Mouse (Mus musculus) CH12.LX (cell line): ENCODE data around the gene Gjd3. TPM values are rescaled to one million over a fixed set of nuclear protein-coding genes. Genes with fewer than 3 reads are reported as not detected.
A peak's percentile ranks its signal among the peaks of the same experiment; 100 is the strongest.

Source experiments
- DNase-seq: peaks from one replicate; pipeline ENCODE4 v3.0.0-alpha.2; 2013; ENCODE audit errors: extremely low read depth
- H3K27ac ChIP-seq: 2 replicates; pipeline ENCODE4 v1.5.1; 2012; ENCODE audit warnings: low read depth, mild to moderate bottlenecking, control low read depth, moderate library complexity; ENCODE audit not compliant: insufficient read depth
- H3K27me3 ChIP-seq: replicated peaks from 2 replicates; pipeline ENCODE3; 2012; ENCODE audit warnings: inconsistent platforms
- H3K36me3 ChIP-seq, 2 experiments: replicated peaks in 1 of 2; 2 replicates each; pipeline versions ENCODE3 to v1.6.1; 2012; ENCODE audit warnings: inconsistent platforms in 1 of 2, low read length in 1 of 2, mild to moderate bottlenecking in 1 of 2, mixed read lengths in 1 of 2, moderate library complexity in 1 of 2; ENCODE audit not compliant: control insufficient read depth in 1 of 2, insufficient read depth in 1 of 2
- H3K4me1 ChIP-seq, 2 experiments: 2 replicates each; pipeline ENCODE4 v1.6.1; 2012; ENCODE audit warnings: inconsistent platforms in 1 of 2, moderate library complexity in 1 of 2; ENCODE audit not compliant: insufficient read depth in 2 of 2, control insufficient read depth in 1 of 2
- H3K4me2 ChIP-seq: 2 replicates; pipeline ENCODE4 v1.6.1; 2012; ENCODE audit warnings: low read depth, mild to moderate bottlenecking, control low read depth; ENCODE audit not compliant: poor library complexity, insufficient read depth, severe bottlenecking
- H3K4me3 ChIP-seq, 3 experiments: fragments of 150-350 bp in 1 of 3; sonication (generic) in 1 of 3; replicated peaks in 1 of 3; 2 replicates each; pipeline versions ENCODE3 to v1.5.1; 2011 to 2012; ENCODE audit warnings: low read depth in 2 of 3, low read length in 2 of 3, mild to moderate bottlenecking in 2 of 3, moderate library complexity in 2 of 3, control low read depth in 1 of 3, improper control_type of control experiment in 1 of 3, inconsistent platforms in 1 of 3, mixed read lengths in 1 of 3; ENCODE audit not compliant: poor library complexity in 1 of 3
- H3K79me2 ChIP-seq: replicated peaks from 2 replicates; pipeline ENCODE4 v1.6.1; 2012; ENCODE audit warnings: mild to moderate bottlenecking, moderate library complexity; ENCODE audit not compliant: control insufficient read depth, poor library complexity, insufficient read depth, severe bottlenecking; ENCODE audit errors: extremely low read depth
- H3K9ac ChIP-seq: 2 replicates; pipeline ENCODE4 v1.6.1; 2012; ENCODE audit warnings: low read depth, mild to moderate bottlenecking, control low read depth, moderate library complexity; ENCODE audit not compliant: insufficient read depth
- H3K9me3 ChIP-seq: replicated peaks from 2 replicates; pipeline ENCODE3; 2012; ENCODE audit warnings: low read length, inconsistent platforms, mixed read lengths
- CHD1 ChIP-seq: IDR thresholded peaks from 2 replicates; pipeline ENCODE4 v1.6.1; 2012; ENCODE audit warnings: low read depth, low read length, improper control_type of control experiment, inconsistent platforms
- CHD2 ChIP-seq: IDR thresholded peaks from 2 replicates; pipeline ENCODE4 v1.6.1; 2011; ENCODE audit warnings: low read length, improper control_type of control experiment
- ELF1 ChIP-seq: IDR thresholded peaks from 2 replicates; pipeline ENCODE4 v1.6.1; 2014; ENCODE audit warnings: low read depth, mild to moderate bottlenecking, inconsistent platforms, low read length, improper control_type of control experiment
- EP300 ChIP-seq: IDR thresholded peaks from 2 replicates; pipeline ENCODE4 v1.6.1; 2011; ENCODE audit warnings: low read length, improper control_type of control experiment
- ETS1 ChIP-seq: conservative IDR thresholded peaks from 2 replicates; pipeline ENCODE4 v1.6.1; 2012; ENCODE audit warnings: low read depth, mild to moderate bottlenecking, inconsistent platforms, low read length, improper control_type of control experiment, moderate library complexity
- MAFK ChIP-seq: IDR thresholded peaks from 2 replicates; pipeline ENCODE4 v1.6.1; 2011; ENCODE audit warnings: low read length, improper control_type of control experiment; ENCODE audit not compliant: insufficient replicate concordance
- MAX ChIP-seq: IDR thresholded peaks from 2 replicates; pipeline ENCODE4 v1.6.1; 2011; ENCODE audit warnings: low read length, improper control_type of control experiment
- MAZ ChIP-seq: IDR thresholded peaks from 2 replicates; pipeline ENCODE4 v1.6.1; 2012; ENCODE audit warnings: low read depth, mild to moderate bottlenecking, inconsistent platforms, low read length, improper control_type of control experiment, moderate library complexity
- MXI1 ChIP-seq: IDR thresholded peaks from 2 replicates; pipeline ENCODE4 v1.6.1; 2011; ENCODE audit warnings: mild to moderate bottlenecking, low read depth, low read length, improper control_type of control experiment
- MYC ChIP-seq: IDR thresholded peaks from 2 replicates; pipeline ENCODE4 v1.6.1; 2011; ENCODE audit warnings: low read depth, mild to moderate bottlenecking, improper control_type of control experiment, low read length
- NRF1 ChIP-seq: IDR thresholded peaks from 2 replicates; pipeline ENCODE4 v1.6.1; 2014; ENCODE audit warnings: low read depth, mild to moderate bottlenecking, inconsistent platforms, low read length, improper control_type of control experiment, moderate library complexity
- PAX5 ChIP-seq: IDR thresholded peaks from 2 replicates; pipeline ENCODE4 v1.6.1; 2012; ENCODE audit warnings: low read length, inconsistent platforms, mixed read lengths
- RAD21 ChIP-seq: IDR thresholded peaks from 2 replicates; pipeline ENCODE4 v1.6.1; 2011; ENCODE audit warnings: low read depth, mild to moderate bottlenecking, low read length, improper control_type of control experiment, moderate library complexity
- SIN3A ChIP-seq: IDR thresholded peaks from 2 replicates; pipeline ENCODE4 v1.6.1; 2012; ENCODE audit warnings: low read length, improper control_type of control experiment, inconsistent platforms
- TBP ChIP-seq: conservative IDR thresholded peaks from 2 replicates; pipeline ENCODE4 v1.6.1; 2011; ENCODE audit warnings: low read depth, low read length, improper control_type of control experiment
- TCF12 ChIP-seq: IDR thresholded peaks from 2 replicates; pipeline ENCODE4 v1.6.1; 2014; ENCODE audit warnings: low read depth, mild to moderate bottlenecking, inconsistent platforms, low read length, improper control_type of control experiment
- dilution Hi-C: fragments of 300-500 bp; cut with MboI; formaldehyde crosslinking; loops from 2 replicates; pipeline ENCODE4 v1.14.3; 2020; ENCODE audit warnings: low sequenced_read_pairs; ENCODE audit not compliant: extremely low pct_unique_long_range_greater_than_20kb, extremely low pct_ligation_motif_present
- in situ Hi-C: fragments of 300-500 bp; cut with MboI; formaldehyde crosslinking; loops from 3 replicates; pipeline ENCODE4 v1.14.3; 2019; ENCODE audit warnings: low sequenced_read_pairs, low pct_ligation_motif_present, low pct_unique_long_range_greater_than_20kb, mixed read lengths
- polyA plus RNA-seq: library from polyadenylated mRNA; unstranded; fragments of >175 nt; gene quantifications from 2 replicates; pipeline ENCODE4 v1.2.1, GENCODE M21; 2012; ENCODE audit warnings: low read depth; ENCODE audit not compliant: insufficient read length
- total RNA-seq, 2 experiments: library from RNA; depleted of rRNA; stranded (reverse); fragments of 300-350 nt in 1 of 2; fragments of >200 nt in 1 of 2; gene quantifications; 2 replicates each; pipeline ENCODE4 v1.2.3; 2012 to 2014

Gjd3 gene
- total and polyA plus RNA-seq, 3 experiments, result 0.47 TPM; not detected in 2

DNA sequence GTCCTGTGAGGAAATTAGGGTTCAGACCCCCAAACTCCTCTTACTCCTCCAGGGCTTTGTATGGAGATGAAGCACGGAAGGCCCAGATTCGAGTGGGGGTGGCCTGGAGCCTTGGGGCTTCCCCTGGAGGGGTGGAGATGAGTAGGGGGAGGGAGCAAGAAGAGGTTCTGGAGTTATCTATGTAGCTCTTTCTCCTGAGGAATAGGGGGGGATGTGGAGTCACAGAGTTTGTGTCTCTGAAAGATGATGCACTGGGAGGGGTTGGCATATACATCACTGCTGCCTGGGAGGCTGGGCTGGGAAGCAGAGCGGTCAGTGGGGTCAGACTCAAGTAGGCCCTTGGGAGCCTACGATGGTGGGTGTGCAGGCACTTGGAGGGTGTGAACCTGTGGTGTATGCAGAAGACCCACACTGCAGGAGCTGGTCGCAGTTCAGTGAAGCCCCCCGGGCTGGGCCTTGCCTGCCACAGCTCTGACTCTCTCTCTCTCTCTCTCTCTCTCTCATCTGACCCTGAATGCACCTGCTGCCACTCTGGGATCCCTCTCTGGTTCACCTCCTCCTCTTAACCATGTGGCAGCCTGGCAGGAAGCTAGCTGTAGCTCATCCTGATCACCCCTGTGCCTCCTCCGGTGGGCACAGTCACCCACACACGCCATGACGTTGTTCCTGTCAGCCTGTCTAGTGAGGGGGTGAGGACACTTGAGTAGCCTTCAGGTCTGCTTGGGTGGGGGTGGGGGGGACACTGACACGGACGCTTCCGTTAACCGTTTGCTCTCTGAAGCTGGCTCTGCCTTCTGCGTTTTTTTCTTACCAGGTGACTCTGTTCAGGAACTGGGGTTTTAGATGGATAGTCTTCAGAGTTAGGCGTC lies 43.5 kb downstream of the Gjd3 start (continued):
- TF ChIP-seq TCF12, result no peak

DNA sequence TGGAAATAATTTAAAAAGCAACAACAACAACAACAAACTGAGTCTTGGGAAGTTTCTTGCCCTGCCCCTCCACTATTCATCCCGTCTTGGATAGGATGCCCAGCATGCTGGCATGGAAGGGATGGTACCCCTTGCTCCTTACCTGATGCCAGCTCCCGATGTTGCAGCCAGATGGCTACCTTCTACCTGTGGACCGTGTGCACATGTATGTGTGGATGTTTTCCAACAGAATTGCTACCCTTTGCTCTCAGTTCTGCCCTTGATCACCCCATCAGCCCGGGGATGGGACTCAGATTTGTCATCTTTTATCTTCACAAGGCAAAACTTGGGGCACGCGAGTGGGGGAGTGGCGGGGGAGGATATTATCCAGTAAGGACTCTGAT lies 44.1 kb downstream of the Gjd3 start:
- in situ Hi-C loops, result loop anchor here (5.0 kb wide), 1 partner anchor 34 kb away; no protein-coding TSS in a partner anchor
- Histone ChIP-seq H3K9ac (peak overlapping the region; percentile 61; the same call in 1 of the 2 replicates), H3K9me3 (peaks cover 5% of the 10 kb centered on the region), H3K36me3 (no peaks in the 10 kb centered on the region), H3K27ac (peak overlapping the region; percentile 11), H3K79me2 (peaks cover 2% of the 10 kb centered on the region; the same call in 1 of the 2 replicates), H3K4me3 (peak overlapping the region; percentile 72 to 90 (median 76)), H3K4me1 (peaks cover 28 to 60% of the 10 kb centered on the region in 2 experiments), H3K4me2 (peak overlapping the region; percentile 80), H3K27me3 (no peaks in the 10 kb centered on the region)
- dilution Hi-C loops, result no loop called here
- TF ChIP-seq MAX (0 out of 2 replicates have a peak, but pooled peaks have one; percentile 38), CHD1 (0 out of 2 replicates have a peak, but pooled peaks have one; percentile 46), PAX5 (no peak), MYC (0 out of 2 replicates have a peak, but pooled peaks have one; percentile 23)
- DNase-seq, result no peak

DNA sequence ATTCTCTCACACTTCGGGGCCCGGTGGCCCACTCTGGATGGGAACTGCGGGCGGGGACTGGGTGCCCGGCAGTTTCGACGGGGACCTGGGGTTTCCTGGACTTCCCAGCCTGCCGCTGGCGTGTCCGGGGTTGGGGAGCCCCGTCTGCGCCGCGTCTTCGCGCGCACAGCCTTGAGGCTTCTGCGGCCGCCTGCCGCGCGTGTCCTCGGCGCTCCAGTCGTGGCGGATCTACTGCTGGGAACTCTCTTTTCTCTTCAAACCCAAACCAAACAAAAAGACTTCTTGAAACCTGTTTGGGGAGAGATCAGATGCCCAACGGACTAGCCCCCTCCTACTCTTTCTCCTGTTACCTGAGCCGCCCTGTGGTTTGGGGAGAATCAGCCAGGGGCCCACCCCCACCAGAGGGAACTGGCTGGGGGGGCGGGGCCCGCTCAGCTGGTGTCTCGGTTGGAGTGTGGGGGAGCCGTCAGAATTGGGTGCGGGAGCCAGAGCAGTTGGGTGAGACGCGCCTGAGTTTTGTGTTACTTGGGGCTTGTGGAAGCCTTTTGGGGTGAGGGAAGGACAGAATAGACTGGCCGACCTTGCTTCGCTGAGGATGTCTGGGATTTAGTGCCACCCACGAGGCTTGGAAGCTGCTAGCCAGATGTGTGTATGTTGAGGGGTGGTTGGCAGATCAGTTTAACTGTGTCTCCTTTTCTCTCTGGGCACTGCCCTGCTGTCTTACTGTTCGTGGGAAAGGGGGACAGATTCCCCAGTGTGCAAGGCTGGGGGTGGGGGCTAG lies 44.7 kb downstream of the Gjd3 start:
- peak overlapping the region; percentile 31 for H3K27ac ChIP-seq
- dilution Hi-C loops (no loop called here), in situ Hi-C loops (loop anchor here (5.0 kb wide), 1 partner anchor 34 kb away; no protein-coding TSS in a partner anchor)
- H3K9ac ChIP-seq, result peak overlapping the region; percentile 61
- H3K4me1 ChIP-seq, result peaks cover 25 to 59% of the 10 kb centered on the region in 2 experiments
- TF ChIP-seq MAZ (peak; percentile 78; the same call in 1 of the 2 replicates), MAX (peak; percentile 2; the same call in 1 of the 2 replicates), CHD2 (peak; percentile 68), NRF1 (peak; percentile 55), MXI1 (peak; percentile 30; the same call in 1 of the 2 replicates), EP300 (no peak), MAFK (no peak), SIN3A (peak; percentile 98), TBP (no peak), ELF1 (0 out of 2 replicates have a peak, but pooled peaks have one; percentile 2), TCF12 (peak; percentile 11; the same call in 1 of the 2 replicates), RAD21 (no peak), ETS1 (peak; percentile 63)
- H3K79me2 ChIP-seq, result peaks cover 2% of the 10 kb centered on the region; the same call in 1 of the 2 replicates
- H3K36me3 ChIP-seq, result no peaks in the 10 kb centered on the region
- peak; percentile 69 for DNase-seq
- H3K27me3 ChIP-seq, result no peaks in the 10 kb centered on the region
- peaks cover 5% of the 10 kb centered on the region for H3K9me3 ChIP-seq
- peak overlapping the region; percentile 72 to 90 (median 76) for H3K4me3 ChIP-seq
- H3K4me2 ChIP-seq, result peak overlapping the region; percentile 80
